Mouse (Mus musculus) CH12.LX (cell line): ENCODE results near the gene Rora. TPM values are rescaled to one million over a fixed set of nuclear protein-coding genes. Genes with fewer than 3 reads are reported as not detected.

ENCODE experiments used
- DNase-seq: peaks from one replicate; pipeline ENCODE4 v3.0.0-alpha.2; 2013; ENCODE audit errors: extremely low read depth
- H3K27ac ChIP-seq: 2 replicates; pipeline ENCODE4 v1.5.1; 2012; ENCODE audit warnings: low read depth, mild to moderate bottlenecking, control low read depth, moderate library complexity; ENCODE audit not compliant: insufficient read depth
- H3K27me3 ChIP-seq: replicated peaks from 2 replicates; pipeline ENCODE3; 2012; ENCODE audit warnings: inconsistent platforms
- H3K36me3 ChIP-seq, 2 experiments: replicated peaks in 1 of 2; 2 replicates each; pipeline versions ENCODE3 to v1.6.1; 2012; ENCODE audit warnings: inconsistent platforms in 1 of 2, low read length in 1 of 2, mild to moderate bottlenecking in 1 of 2, mixed read lengths in 1 of 2, moderate library complexity in 1 of 2; ENCODE audit not compliant: control insufficient read depth in 1 of 2, insufficient read depth in 1 of 2
- H3K4me1 ChIP-seq, 2 experiments: 2 replicates each; pipeline ENCODE4 v1.6.1; 2012; ENCODE audit warnings: inconsistent platforms in 1 of 2, moderate library complexity in 1 of 2; ENCODE audit not compliant: insufficient read depth in 2 of 2, control insufficient read depth in 1 of 2
- H3K4me2 ChIP-seq: 2 replicates; pipeline ENCODE4 v1.6.1; 2012; ENCODE audit warnings: low read depth, mild to moderate bottlenecking, control low read depth; ENCODE audit not compliant: poor library complexity, insufficient read depth, severe bottlenecking
- H3K4me3 ChIP-seq, 3 experiments: fragments of 150-350 bp in 1 of 3; sonication (generic) in 1 of 3; replicated peaks in 1 of 3; 2 replicates each; pipeline versions ENCODE3 to v1.5.1; 2011 to 2012; ENCODE audit warnings: low read depth in 2 of 3, low read length in 2 of 3, mild to moderate bottlenecking in 2 of 3, moderate library complexity in 2 of 3, control low read depth in 1 of 3, improper control_type of control experiment in 1 of 3, inconsistent platforms in 1 of 3, mixed read lengths in 1 of 3; ENCODE audit not compliant: poor library complexity in 1 of 3
- H3K79me2 ChIP-seq: replicated peaks from 2 replicates; pipeline ENCODE4 v1.6.1; 2012; ENCODE audit warnings: mild to moderate bottlenecking, moderate library complexity; ENCODE audit not compliant: control insufficient read depth, poor library complexity, insufficient read depth, severe bottlenecking; ENCODE audit errors: extremely low read depth
- H3K9ac ChIP-seq: 2 replicates; pipeline ENCODE4 v1.6.1; 2012; ENCODE audit warnings: low read depth, mild to moderate bottlenecking, control low read depth, moderate library complexity; ENCODE audit not compliant: insufficient read depth
- H3K9me3 ChIP-seq: replicated peaks from 2 replicates; pipeline ENCODE3; 2012; ENCODE audit warnings: low read length, inconsistent platforms, mixed read lengths
- CHD2 ChIP-seq: IDR thresholded peaks from 2 replicates; pipeline ENCODE4 v1.6.1; 2011; ENCODE audit warnings: low read length, improper control_type of control experiment
- ELF1 ChIP-seq: IDR thresholded peaks from 2 replicates; pipeline ENCODE4 v1.6.1; 2014; ENCODE audit warnings: low read depth, mild to moderate bottlenecking, inconsistent platforms, low read length, improper control_type of control experiment
- GABPA ChIP-seq: IDR thresholded peaks from 2 replicates; pipeline ENCODE4 v1.6.1; 2012; ENCODE audit warnings: low read depth, low read length, improper control_type of control experiment, inconsistent platforms; ENCODE audit not compliant: insufficient replicate concordance
- HCFC1 ChIP-seq: IDR thresholded peaks from 2 replicates; pipeline ENCODE4 v1.6.1; 2012; ENCODE audit warnings: low read depth, mild to moderate bottlenecking, inconsistent platforms, low read length, improper control_type of control experiment
- IRF4 ChIP-seq: IDR thresholded peaks from 2 replicates; pipeline ENCODE4 v1.6.1; 2014; ENCODE audit warnings: low read depth, mild to moderate bottlenecking, inconsistent platforms, low read length, improper control_type of control experiment
- KAT2A ChIP-seq: IDR thresholded peaks from 2 replicates; pipeline ENCODE4 v1.6.1; 2012; ENCODE audit warnings: low read length, improper control_type of control experiment, inconsistent platforms; ENCODE audit not compliant: insufficient replicate concordance
- MAFK ChIP-seq: IDR thresholded peaks from 2 replicates; pipeline ENCODE4 v1.6.1; 2011; ENCODE audit warnings: low read length, improper control_type of control experiment; ENCODE audit not compliant: insufficient replicate concordance
- MAZ ChIP-seq: IDR thresholded peaks from 2 replicates; pipeline ENCODE4 v1.6.1; 2012; ENCODE audit warnings: low read depth, mild to moderate bottlenecking, inconsistent platforms, low read length, improper control_type of control experiment, moderate library complexity
- MEF2A ChIP-seq: IDR thresholded peaks from 2 replicates; pipeline ENCODE4 v1.6.1; 2014; ENCODE audit warnings: low read depth, mild to moderate bottlenecking, inconsistent platforms, low read length, improper control_type of control experiment, borderline replicate concordance
- MXI1 ChIP-seq: IDR thresholded peaks from 2 replicates; pipeline ENCODE4 v1.6.1; 2011; ENCODE audit warnings: mild to moderate bottlenecking, low read depth, low read length, improper control_type of control experiment
- MYC ChIP-seq: IDR thresholded peaks from 2 replicates; pipeline ENCODE4 v1.6.1; 2011; ENCODE audit warnings: low read depth, mild to moderate bottlenecking, improper control_type of control experiment, low read length
- NELFE ChIP-seq: IDR thresholded peaks from 2 replicates; pipeline ENCODE4 v1.6.1; 2011; ENCODE audit warnings: low read depth, low read length, improper control_type of control experiment
- NRF1 ChIP-seq: IDR thresholded peaks from 2 replicates; pipeline ENCODE4 v1.6.1; 2014; ENCODE audit warnings: low read depth, mild to moderate bottlenecking, inconsistent platforms, low read length, improper control_type of control experiment, moderate library complexity
- SIN3A ChIP-seq: IDR thresholded peaks from 2 replicates; pipeline ENCODE4 v1.6.1; 2012; ENCODE audit warnings: low read length, improper control_type of control experiment, inconsistent platforms
- SMC3 ChIP-seq: IDR thresholded peaks from 2 replicates; pipeline ENCODE4 v1.6.1; 2011; ENCODE audit warnings: low read depth, low read length, improper control_type of control experiment
- UBTF ChIP-seq: IDR thresholded peaks from 2 replicates; pipeline ENCODE4 v1.6.1; 2012; ENCODE audit warnings: low read depth, mild to moderate bottlenecking, inconsistent platforms, low read length, improper control_type of control experiment, moderate library complexity
- USF2 ChIP-seq: conservative IDR thresholded peaks from 2 replicates; pipeline ENCODE4 v1.6.1; 2011; ENCODE audit warnings: low read depth, low read length, improper control_type of control experiment
- ZC3H11A ChIP-seq: IDR thresholded peaks from 2 replicates; pipeline ENCODE4 v1.6.1; 2012; ENCODE audit warnings: low read depth, mild to moderate bottlenecking, inconsistent platforms, low read length, improper control_type of control experiment
- ZMIZ1 ChIP-seq: IDR thresholded peaks from 2 replicates; pipeline ENCODE4 v1.6.1; 2012; ENCODE audit warnings: low read depth, mild to moderate bottlenecking, inconsistent platforms, low read length, improper control_type of control experiment
- dilution Hi-C: fragments of 300-500 bp; cut with MboI; formaldehyde crosslinking; loops from 2 replicates; pipeline ENCODE4 v1.14.3; 2020; ENCODE audit warnings: low sequenced_read_pairs; ENCODE audit not compliant: extremely low pct_unique_long_range_greater_than_20kb, extremely low pct_ligation_motif_present
- in situ Hi-C: fragments of 300-500 bp; cut with MboI; formaldehyde crosslinking; loops from 3 replicates; pipeline ENCODE4 v1.14.3; 2019; ENCODE audit warnings: low sequenced_read_pairs, low pct_ligation_motif_present, low pct_unique_long_range_greater_than_20kb, mixed read lengths
- polyA plus RNA-seq: library from polyadenylated mRNA; unstranded; fragments of >175 nt; gene quantifications from 2 replicates; pipeline ENCODE4 v1.2.1, GENCODE M21; 2012; ENCODE audit warnings: low read depth; ENCODE audit not compliant: insufficient read length
- total RNA-seq, 2 experiments: library from RNA; depleted of rRNA; stranded (reverse); fragments of 300-350 nt in 1 of 2; fragments of >200 nt in 1 of 2; gene quantifications; 2 replicates each; pipeline ENCODE4 v1.2.3; 2012 to 2014

Gene Rora
- total and polyA plus RNA-seq, 3 experiments = 0.36 to 0.66 (median 0.64) TPM

- Histone ChIP-seq H3K4me3 (no peak overlapping the region), H3K27ac (no peak overlapping the region), H3K4me1 (no peaks in the 10 kb centered on the region), H3K36me3 (no peaks in the 10 kb centered on the region), H3K4me2 (no peak overlapping the region), H3K9me3 (peaks cover 30% of the 10 kb centered on the region), H3K79me2 (no peaks in the 10 kb centered on the region), H3K27me3 (no peaks in the 10 kb centered on the region), H3K9ac (no peak overlapping the region)
- in situ Hi-C loops = no loop called here
- no peak for DNase-seq
- dilution Hi-C loops = no loop called here
- TF ChIP-seq MAZ = no peak
- no peak for TF ChIP-seq ELF1
- no peak for TF ChIP-seq MXI1
- TF ChIP-seq NRF1 = no peak
- TF ChIP-seq GABPA = no peak
- no peak for TF ChIP-seq ZMIZ1
- TF ChIP-seq KAT2A = no peak
- TF ChIP-seq NELFE = no peak
- no peak for TF ChIP-seq SIN3A
- no peak for TF ChIP-seq IRF4
- TF ChIP-seq CHD2 = no peak
- TF ChIP-seq SMC3 = no peak
- no peak for TF ChIP-seq USF2
- TF ChIP-seq ZC3H11A = no peak
- TF ChIP-seq HCFC1 = no peak
- TF ChIP-seq UBTF = no peak
- TF ChIP-seq MYC = no peak
- TF ChIP-seq MEF2A = no peak
Observed at GRCm38 (mm10) chr9:69050856-69051255, 397.3 kb downstream of the Rora start.

DNA sequence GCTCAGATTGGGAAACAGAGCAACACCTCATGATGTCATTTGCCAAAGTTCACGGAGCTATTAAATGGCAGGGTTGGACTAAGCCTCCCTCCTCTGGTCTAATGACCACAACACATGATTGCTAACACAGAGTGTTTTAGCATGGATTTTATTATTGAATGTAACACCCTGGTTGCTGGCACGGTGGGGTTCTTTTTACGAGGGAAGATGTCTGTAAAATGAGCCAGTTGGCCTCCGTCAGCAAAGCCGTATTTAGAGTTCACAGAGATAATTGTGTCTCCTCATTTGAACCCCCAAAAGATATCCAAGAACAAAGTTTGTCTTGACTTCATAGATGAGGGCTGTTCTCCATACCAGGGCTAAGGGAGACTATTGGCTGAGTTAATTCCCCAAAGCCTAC is 398.3 kb downstream of the Rora start:
- DNase-seq = no peak
- no peaks in the 10 kb centered on the region for H3K79me2 ChIP-seq
- no peaks in the 10 kb centered on the region for H3K27me3 ChIP-seq
- no peaks in the 10 kb centered on the region for H3K36me3 ChIP-seq
- H3K9ac ChIP-seq = no peak overlapping the region
- dilution Hi-C loops (no loop called here), in situ Hi-C loops (no loop called here)
- H3K4me3 ChIP-seq = no peak overlapping the region
- peaks cover 22% of the 10 kb centered on the region for H3K9me3 ChIP-seq
- H3K4me1 ChIP-seq = peaks cover 0 to under 1% of the 10 kb centered on the region in 2 experiments; a peak in 1 of 4 replicates
- no peak overlapping the region for H3K27ac ChIP-seq
- no peak overlapping the region for H3K4me2 ChIP-seq
- TF ChIP-seq MAFK = no peak
